Mouse (Mus musculus) cerebellum, adult (tissue): ENCODE data around the gene Gm49380.

Source experiments
- ATAC-seq: cut with Nextera tagmentation; 2 replicates; pipeline ENCODE4 v1.9.2; 2017; ENCODE audit warnings: mild to moderate bottlenecking, moderate library complexity, mixed read lengths; ENCODE audit not compliant: insufficient number of reproducible peaks, low FRiP score, low TSS enrichment

The Gm49380 gene

GRCm38 (mm10) chr9:44049381-44050165 is 63.7 kb downstream of the Gm49380 start:
- ATAC-seq, result no peak

GRCm38 (mm10) chr9:44048541-44049380 is 64.5 kb downstream of the Gm49380 start:
- no peak for ATAC-seq

GRCm38 (mm10) chr9:44047571-44048490 is 65.5 kb downstream of the Gm49380 start:
- ATAC-seq, result no peak

- ATAC-seq, result no peak
Observed at GRCm38 (mm10) chr9:44047071-44047470, 66.2 kb downstream of the Gm49380 start.

GRCm38 (mm10) chr9:44046426-44046825 is 66.9 kb downstream of the Gm49380 start:
- ATAC-seq, result no peak

GRCm38 (mm10) chr9:44045884-44046272 is 67.4 kb downstream of the Gm49380 start:
- ATAC-seq, result no peak

GRCm38 (mm10) chr9:44045158-44045883 is 68.0 kb downstream of the Gm49380 start:
- ATAC-seq, result no peak

GRCm38 (mm10) chr9:44044426-44045157 is 68.7 kb downstream of the Gm49380 start:
- peak; percentile 67; the same call in 1 of the 2 replicates for ATAC-seq

GRCm38 (mm10) chr9:44043708-44044425 is 69.4 kb downstream of the Gm49380 start:
- ATAC-seq, result no peak

GRCm38 (mm10) chr9:44042836-44043707 is 70.2 kb downstream of the Gm49380 start, which contains the start of gene Thy1:
Thy1 (plus strand) TSS chr9:44043384.
- peak; percentile 71; the same call in 1 of the 2 replicates for ATAC-seq

- ATAC-seq, result no peak
Observed at GRCm38 (mm10) chr9:44042396-44042680, 71.0 kb downstream of the Gm49380 start.

- no peak for ATAC-seq
Observed at GRCm38 (mm10) chr9:44041511-44042395, 71.5 kb downstream of the Gm49380 start.

GRCm38 (mm10) chr9:44037106-44037505 is 76.2 kb downstream of the Gm49380 start:
- ATAC-seq, result no peak

GRCm38 (mm10) chr9:44033957-44034727 is 79.2 kb downstream of the Gm49380 start:
- ATAC-seq, result no peak

- no peak for ATAC-seq
Observed at GRCm38 (mm10) chr9:44033317-44033716, 80.0 kb downstream of the Gm49380 start.

- ATAC-seq, result no peak
Observed at GRCm38 (mm10) chr9:44031946-44032345, 81.4 kb downstream of the Gm49380 start.
